Mouse (Mus musculus): ENCODE data around the gene Ganab. TPM values are rescaled to one million over a fixed set of nuclear protein-coding genes. Genes with fewer than 3 reads are reported as not detected.
A peak's percentile ranks its signal among the peaks of the same experiment; 100 is the strongest.

Gene Ganab
- polyA plus RNA-seq (2014; fragmentation: Nextera tagmentation; extraction: Ambion mirVana): 76.8 and 84.1 TPM in 2 replicates

- no peaks in the 10 kb centered on the region for H3K27me3 ChIP-seq (ENCODE audit: control insufficient read depth, insufficient read depth, low read length)
- H3K4me3 ChIP-seq (replicated peaks; ENCODE audit: low read length): peak within 1 kb of the TSS; percentile 81
- DNase-seq (ENCODE audit: low spot score) (peak; percentile 95), ATAC-seq (ENCODE audit: low FRiP score) (peak; percentile 99)
- H3K4me1 ChIP-seq (replicated peaks; ENCODE audit: control insufficient read depth, insufficient read depth, low read length): peaks cover 25% of the 10 kb centered on the region
- H3K27ac ChIP-seq: peak within 1 kb of the TSS; percentile 87
- H3K9ac ChIP-seq: peak within 1 kb of the TSS; percentile 89
- H3K4me2 ChIP-seq (replicated peaks): peak within 1 kb of the TSS; percentile 95
- H3K9me3 ChIP-seq (ENCODE audit: control insufficient read depth, low read length): no peaks in the 10 kb centered on the region
- WGBS: under 1% methylated on average over 53 of the region's 53 CpGs
- peaks cover 27% of the 10 kb centered on the region for H3K36me3 ChIP-seq (replicated peaks; ENCODE audit: control insufficient read depth, insufficient read depth)
Measured at GRCm38 (mm10) chr19:8897865-8898495, at the start of gene Ganab. Gene Ganab (plus strand): TSS chr19:8898071.

DNA sequence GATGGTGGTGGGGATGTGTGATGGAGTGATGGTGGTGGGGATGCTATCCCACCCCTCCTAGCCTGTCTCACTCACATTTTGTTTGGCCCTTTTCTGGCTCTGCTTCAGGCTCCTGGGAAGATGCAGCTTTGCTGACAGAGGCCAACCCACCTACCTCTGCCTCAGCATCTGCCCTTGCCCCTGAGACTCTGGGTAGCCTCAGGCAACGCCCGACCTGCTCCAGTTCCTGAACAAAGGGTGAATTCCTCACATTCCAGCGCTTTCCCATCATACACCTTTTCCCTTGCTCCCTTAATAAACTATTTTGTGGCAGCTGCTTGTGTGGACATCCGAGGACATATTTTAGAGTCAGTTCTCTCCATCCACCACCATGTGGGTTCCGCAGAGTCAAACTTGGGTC is 49.5 kb upstream of the Ganab start:
- Histone ChIP-seq H3K4me1 (replicated peaks; ENCODE audit: control insufficient read depth, insufficient read depth, low read length) (no peaks in the 10 kb centered on the region), H3K9me3 (ENCODE audit: control insufficient read depth, low read length) (no peaks in the 10 kb centered on the region), H3K4me2 (replicated peaks) (no peak overlapping the region), H3K4me3 (replicated peaks; ENCODE audit: low read length) (no peak overlapping the region), H3K27ac (no peak overlapping the region), H3K9ac (no peak overlapping the region), H3K36me3 (replicated peaks; ENCODE audit: control insufficient read depth, insufficient read depth) (peaks cover 52% of the 10 kb centered on the region), H3K27me3 (ENCODE audit: control insufficient read depth, insufficient read depth, low read length) (no peaks in the 10 kb centered on the region; the same call in 1 of the 2 replicates)
- WGBS: 86% methylated on average over 5 of the region's 5 CpGs
- ATAC-seq (ENCODE audit: low FRiP score) (no peak), DNase-seq (ENCODE audit: low spot score) (no peak)

DNA sequence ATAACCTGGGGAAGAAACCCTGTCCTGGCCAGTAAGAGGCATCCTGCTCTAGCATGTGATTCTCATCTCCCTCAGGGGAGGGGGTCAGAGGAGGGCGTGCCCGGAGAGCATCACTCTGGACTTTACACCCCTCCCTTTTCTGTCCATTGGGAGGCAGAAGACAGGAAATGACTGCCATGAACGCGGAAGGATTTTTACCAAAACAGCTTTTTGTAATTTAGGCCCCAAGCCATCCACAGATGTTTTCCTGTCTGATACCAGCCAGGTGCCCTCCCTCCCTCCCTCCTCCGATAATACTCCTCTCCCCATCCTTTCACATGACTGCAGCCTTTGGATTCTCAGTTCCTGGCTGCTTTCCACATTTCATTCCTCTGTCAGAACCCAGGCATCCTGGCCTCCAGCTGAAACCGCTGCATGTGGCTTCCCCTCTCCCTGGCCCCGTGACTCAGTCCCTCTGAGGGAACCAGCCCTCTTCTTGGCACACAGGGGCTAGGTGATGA is 47.4 kb upstream of the Ganab start, which contains the start of gene Lrrn4cl:
Gene Lrrn4cl, plus strand, starts transcription at position 367 of the 500 bp plus-strand sequence.
- no peaks in the 10 kb centered on the region for H3K9me3 ChIP-seq (ENCODE audit: control insufficient read depth, low read length)
- no peak within 1 kb of the TSS; the same call in 1 of the 2 replicates for H3K4me2 ChIP-seq (replicated peaks)
- no peak within 1 kb of the TSS for H3K9ac ChIP-seq
- H3K4me1 ChIP-seq (replicated peaks; ENCODE audit: control insufficient read depth, insufficient read depth, low read length): no peaks in the 10 kb centered on the region
- WGBS: 35% methylated on average over 7 of the region's 7 CpGs
- no peaks in the 10 kb centered on the region; the same call in 1 of the 2 replicates for H3K27me3 ChIP-seq (ENCODE audit: control insufficient read depth, insufficient read depth, low read length)
- no peak within 1 kb of the TSS for H3K4me3 ChIP-seq (replicated peaks; ENCODE audit: low read length)
- peaks cover 35% of the 10 kb centered on the region for H3K36me3 ChIP-seq (replicated peaks; ENCODE audit: control insufficient read depth, insufficient read depth)
- peak; percentile 34; the same call in 1 of the 2 replicates for ATAC-seq (ENCODE audit: low FRiP score)
- DNase-seq (ENCODE audit: low spot score): no peak
- H3K27ac ChIP-seq: no peak within 1 kb of the TSS

- H3K4me1 ChIP-seq (replicated peaks; ENCODE audit: control insufficient read depth, insufficient read depth, low read length): no peaks in the 10 kb centered on the region
- no peaks in the 10 kb centered on the region; the same call in 1 of the 2 replicates for H3K27me3 ChIP-seq (ENCODE audit: control insufficient read depth, insufficient read depth, low read length)
- WGBS: 51% methylated on average over 7 of the region's 7 CpGs
- ATAC-seq (ENCODE audit: low FRiP score): no peak
- no peak overlapping the region for H3K4me2 ChIP-seq (replicated peaks)
- H3K36me3 ChIP-seq (replicated peaks; ENCODE audit: control insufficient read depth, insufficient read depth): peaks cover 24% of the 10 kb centered on the region
- H3K4me3 ChIP-seq (replicated peaks; ENCODE audit: low read length): no peak overlapping the region
- no peak overlapping the region for H3K27ac ChIP-seq
- H3K9ac ChIP-seq: no peak overlapping the region
- no peaks in the 10 kb centered on the region for H3K9me3 ChIP-seq (ENCODE audit: control insufficient read depth, low read length)
- DNase-seq (ENCODE audit: low spot score): no peak
Measured at GRCm38 (mm10) chr19:8851639-8852038, 46.2 kb upstream of the Ganab start.

DNA sequence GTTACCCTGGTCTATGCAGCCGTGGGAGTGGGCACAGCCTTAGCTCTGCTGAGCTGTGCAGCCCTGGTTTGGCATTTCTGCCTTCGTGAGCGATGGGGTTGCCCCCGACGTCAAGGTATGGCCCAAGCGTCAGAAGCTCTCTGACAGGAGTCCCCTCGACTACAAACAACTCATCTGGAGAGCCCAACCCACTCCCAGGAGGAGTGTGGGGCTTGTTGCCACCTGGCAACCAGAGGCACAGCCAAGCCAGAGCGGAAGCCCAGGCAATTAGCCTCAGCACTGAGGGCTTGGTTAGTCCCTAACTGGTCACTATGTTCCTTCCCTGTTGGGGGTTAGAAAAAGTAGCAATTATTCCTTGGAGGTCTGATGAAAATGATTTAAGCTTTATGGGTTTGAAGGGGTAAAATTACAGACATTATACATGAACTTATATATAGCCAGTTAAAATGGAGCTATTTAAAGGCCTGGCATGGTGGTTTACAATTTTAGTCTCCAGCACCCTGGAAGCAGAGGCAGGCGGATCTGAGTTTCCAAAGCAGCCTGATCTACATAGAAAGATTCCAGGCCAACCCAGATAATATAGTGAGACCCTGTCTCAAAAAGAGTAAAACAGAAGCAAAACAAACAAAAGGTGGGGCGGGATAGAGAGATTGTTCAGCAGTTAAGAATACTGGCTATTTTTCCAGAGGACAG is 45.5 kb upstream of the Ganab start:
- H3K4me3 ChIP-seq (replicated peaks; ENCODE audit: low read length): no peak overlapping the region
- no peak overlapping the region for H3K9ac ChIP-seq
- no peak for DNase-seq (ENCODE audit: low spot score)
- no peak for ATAC-seq (ENCODE audit: low FRiP score)
- no peak overlapping the region for H3K4me2 ChIP-seq (replicated peaks)
- H3K27ac ChIP-seq: no peak overlapping the region
- no peaks in the 10 kb centered on the region for H3K4me1 ChIP-seq (replicated peaks; ENCODE audit: control insufficient read depth, insufficient read depth, low read length)
- no peaks in the 10 kb centered on the region for H3K9me3 ChIP-seq (ENCODE audit: control insufficient read depth, low read length)
- no peaks in the 10 kb centered on the region; the same call in 1 of the 2 replicates for H3K27me3 ChIP-seq (ENCODE audit: control insufficient read depth, insufficient read depth, low read length)
- H3K36me3 ChIP-seq (replicated peaks; ENCODE audit: control insufficient read depth, insufficient read depth): peaks cover 16% of the 10 kb centered on the region
- 63% methylated on average over 10 of the region's 10 CpGs for WGBS

GRCm38 (mm10) chr19:8853117-8853516 is 44.8 kb upstream of the Ganab start:
- peaks cover 10% of the 10 kb centered on the region for H3K36me3 ChIP-seq (replicated peaks; ENCODE audit: control insufficient read depth, insufficient read depth)
- no peak for DNase-seq (ENCODE audit: low spot score)
- H3K4me2 ChIP-seq (replicated peaks): no peak overlapping the region
- no peak overlapping the region for H3K27ac ChIP-seq
- ATAC-seq (ENCODE audit: low FRiP score): no peak
- no peaks in the 10 kb centered on the region for H3K9me3 ChIP-seq (ENCODE audit: control insufficient read depth, low read length)
- no peak overlapping the region for H3K4me3 ChIP-seq (replicated peaks; ENCODE audit: low read length)
- no peak overlapping the region for H3K9ac ChIP-seq
- 80% methylated on average over 3 of the region's 3 CpGs for WGBS
- no peaks in the 10 kb centered on the region; the same call in 1 of the 2 replicates for H3K27me3 ChIP-seq (ENCODE audit: control insufficient read depth, insufficient read depth, low read length)
- H3K4me1 ChIP-seq (replicated peaks; ENCODE audit: control insufficient read depth, insufficient read depth, low read length): no peaks in the 10 kb centered on the region

- no peak for DNase-seq (ENCODE audit: low spot score)
- Histone ChIP-seq H3K9ac (no peak overlapping the region), H3K27ac (no peak overlapping the region), H3K4me2 (replicated peaks) (no peak overlapping the region), H3K4me3 (replicated peaks; ENCODE audit: low read length) (no peak overlapping the region), H3K9me3 (ENCODE audit: control insufficient read depth, low read length) (no peaks in the 10 kb centered on the region), H3K27me3 (ENCODE audit: control insufficient read depth, insufficient read depth, low read length) (no peaks in the 10 kb centered on the region), H3K36me3 (replicated peaks; ENCODE audit: control insufficient read depth, insufficient read depth) (no peaks in the 10 kb centered on the region), H3K4me1 (replicated peaks; ENCODE audit: control insufficient read depth, insufficient read depth, low read length) (no peaks in the 10 kb centered on the region)
- ATAC-seq (ENCODE audit: low FRiP score): no peak
- 42% methylated on average over 4 of the region's 4 CpGs for WGBS
Measured at GRCm38 (mm10) chr19:8857689-8858088, 40.2 kb upstream of the Ganab start.

GRCm38 (mm10) chr19:8859018-8859417 is 38.9 kb upstream of the Ganab start:
- Histone ChIP-seq H3K4me2 (replicated peaks) (no peak overlapping the region), H3K4me1 (replicated peaks; ENCODE audit: control insufficient read depth, insufficient read depth, low read length) (no peaks in the 10 kb centered on the region), H3K9ac (no peak overlapping the region), H3K4me3 (replicated peaks; ENCODE audit: low read length) (no peak overlapping the region), H3K36me3 (replicated peaks; ENCODE audit: control insufficient read depth, insufficient read depth) (no peaks in the 10 kb centered on the region), H3K9me3 (ENCODE audit: control insufficient read depth, low read length) (no peaks in the 10 kb centered on the region), H3K27me3 (ENCODE audit: control insufficient read depth, insufficient read depth, low read length) (no peaks in the 10 kb centered on the region), H3K27ac (no peak overlapping the region)
- no peak for DNase-seq (ENCODE audit: low spot score)
- WGBS: 23% methylated on average over 1 of the region's 1 CpGs
- no peak for ATAC-seq (ENCODE audit: low FRiP score)

DNA sequence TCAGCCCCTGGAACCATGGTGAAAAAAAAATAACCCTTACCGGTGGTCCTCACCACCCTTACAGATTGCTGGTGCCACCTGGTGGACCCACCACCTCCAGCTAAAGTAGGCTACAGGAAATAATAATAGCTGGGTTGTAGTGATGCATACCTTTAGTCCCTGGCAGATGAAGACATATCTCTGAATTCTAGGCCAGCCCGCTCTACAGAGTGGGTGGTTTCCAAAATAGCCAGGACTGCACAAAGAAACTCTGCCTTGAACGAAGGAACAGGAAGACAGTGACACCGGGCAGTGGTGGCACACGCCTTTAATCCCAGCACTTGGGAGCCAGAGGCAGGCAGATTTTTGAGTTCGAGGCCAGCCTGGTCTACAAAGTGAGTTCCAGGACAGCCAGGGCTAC is 33.6 kb upstream of the Ganab start:
- DNase-seq (ENCODE audit: low spot score) (no peak), ATAC-seq (ENCODE audit: low FRiP score) (no peak)
- H3K4me3 ChIP-seq (replicated peaks; ENCODE audit: low read length): no peak overlapping the region
- no peaks in the 10 kb centered on the region for H3K4me1 ChIP-seq (replicated peaks; ENCODE audit: control insufficient read depth, insufficient read depth, low read length)
- no peak overlapping the region for H3K27ac ChIP-seq
- H3K4me2 ChIP-seq (replicated peaks): no peak overlapping the region
- H3K36me3 ChIP-seq (replicated peaks; ENCODE audit: control insufficient read depth, insufficient read depth): no peaks in the 10 kb centered on the region
- H3K9ac ChIP-seq: no peak overlapping the region
- 80% methylated on average over 6 of the region's 6 CpGs for WGBS
- no peaks in the 10 kb centered on the region for H3K27me3 ChIP-seq (ENCODE audit: control insufficient read depth, insufficient read depth, low read length)
- no peaks in the 10 kb centered on the region for H3K9me3 ChIP-seq (ENCODE audit: control insufficient read depth, low read length)

Data from hindbrain, embryonic 14.5 days (tissue).